Mouse (Mus musculus): ENCODE measurements around the gene Cyp2d11.
"Not testable (repeated sequence)": the region's sequence is repeated elsewhere in the genome, so short reads cannot be mapped to it uniquely, and the experiment has no call there.

GRCm38 (mm10) chr15:82363801-82364200 lies 30.0 kb downstream of the Cyp2d11 start:
- TF ChIP-seq CTCF, POLR2A (IDR thresholded peaks at IDR 0.05; ENCODE audit: insufficient read depth, low read depth, low read length): not testable (repeated sequence)

Data from olfactory bulb, adult 2 months (tissue).